Mouse (Mus musculus) heart, embryonic 10.5 days (tissue): ENCODE data around the gene Htr5b. TPM values are rescaled to one million over a fixed set of nuclear protein-coding genes. Genes with fewer than 3 reads are reported as not detected.
A peak's percentile ranks its signal among the peaks of the same experiment; 100 is the strongest.

Experiments
- DNase-seq: peaks from one replicate; pipeline ENCODE4 v3.0.0-alpha.2; 2017; ENCODE audit warnings: low spot score
- H3K27ac ChIP-seq: fragments of 300-500 bp; sonication (generic); 2 replicates; pipeline ENCODE4 v1.5.1; 2016; ENCODE audit warnings: mild to moderate bottlenecking
- H3K27me3 ChIP-seq: fragments of 300-500 bp; sonication (generic); 2 replicates; pipeline ENCODE4 v1.6.1; 2016; ENCODE audit warnings: mild to moderate bottlenecking; ENCODE audit not compliant: poor library complexity, insufficient read depth, severe bottlenecking
- H3K36me3 ChIP-seq: fragments of 300-500 bp; sonication (generic); 2 replicates; pipeline ENCODE4 v1.6.1; 2016; ENCODE audit warnings: mild to moderate bottlenecking, moderate library complexity
- H3K4me1 ChIP-seq: fragments of 300-500 bp; sonication (generic); 2 replicates; pipeline ENCODE4 v1.6.1; 2016; ENCODE audit warnings: mild to moderate bottlenecking
- H3K4me3 ChIP-seq: fragments of 300-500 bp; sonication (generic); 2 replicates; pipeline ENCODE4 v1.5.1; 2016; ENCODE audit warnings: mild to moderate bottlenecking, moderate library complexity
- H3K9me3 ChIP-seq: fragments of 300-500 bp; sonication (generic); 2 replicates; pipeline ENCODE4 v1.6.1; 2016; ENCODE audit warnings: mild to moderate bottlenecking, moderate library complexity
- WGBS: fragments of 180-500 bp; shearing (Covaris S2); methylation state at CpG from one replicate; pipeline ENCODE4 v1.1.7; 2016; 5-methylcytosine and 5-hydroxymethylcytosine counted together
- polyA plus RNA-seq: library from polyadenylated mRNA; unstranded; fragments of >200 nt; fragmentation: Nextera tagmentation; extraction: Ambion mirVana; gene quantifications from 2 replicates; pipeline ENCODE4 v1.2.1, GENCODE M21; 2016

Htr5b gene
- polyA plus RNA-seq, 1 experiment from 2014 or later, result 0.09 TPM

GRCm38 (mm10) chr1:121527600-121528398, 466 bp downstream of the Htr5b start:
- H3K27me3 ChIP-seq, result peaks cover 49% of the 10 kb centered on the region
- peak; percentile 76 for DNase-seq
- 10% methylated on average over 55 of the region's 55 CpGs for WGBS

GRCm38 (mm10) chr1:121527061-121527460, 1.2 kb downstream of the Htr5b start:
- peaks cover 13% of the 10 kb centered on the region for H3K4me1 ChIP-seq
- no peak overlapping the region for H3K27ac ChIP-seq
- no peaks in the 10 kb centered on the region for H3K36me3 ChIP-seq
- H3K27me3 ChIP-seq, result peaks cover 49% of the 10 kb centered on the region
- no peak for DNase-seq
- H3K4me3 ChIP-seq, result peak overlapping the region; percentile 58
- 45% methylated on average over 17 of the region's 17 CpGs for WGBS
- no peaks in the 10 kb centered on the region for H3K9me3 ChIP-seq

More at GRCm38 (mm10) chr1:121527600-121528398, 466 bp downstream of the Htr5b start:
- Histone ChIP-seq H3K36me3 (no peaks in the 10 kb centered on the region), H3K9me3 (no peaks in the 10 kb centered on the region), H3K4me3 (peak overlapping the region; percentile 58), H3K27ac (no peak overlapping the region), H3K4me1 (peaks cover 13% of the 10 kb centered on the region)

- no peak for DNase-seq
- WGBS, result 79% methylated on average over 1 of the region's 1 CpGs
- H3K27me3 ChIP-seq, result no peaks in the 10 kb centered on the region
- no peak overlapping the region for H3K27ac ChIP-seq
- no peak overlapping the region for H3K4me3 ChIP-seq
- H3K9me3 ChIP-seq, result no peaks in the 10 kb centered on the region
- H3K4me1 ChIP-seq, result no peaks in the 10 kb centered on the region
- H3K36me3 ChIP-seq, result no peaks in the 10 kb centered on the region
These were observed 9.7 kb downstream of the Htr5b start for GRCm38 (mm10) chr1:121518609-121519008.

GRCm38 (mm10) chr1:121511966-121512365, 16.3 kb downstream of the Htr5b start:
- H3K36me3 ChIP-seq, result peaks cover 4% of the 10 kb centered on the region; the same call in 1 of the 2 replicates
- no peak for DNase-seq
- WGBS, result 93% methylated on average over 2 of the region's 2 CpGs
- no peak overlapping the region for H3K4me3 ChIP-seq
- no peaks in the 10 kb centered on the region for H3K4me1 ChIP-seq
- no peak overlapping the region for H3K27ac ChIP-seq
- no peaks in the 10 kb centered on the region for H3K27me3 ChIP-seq
- no peaks in the 10 kb centered on the region for H3K9me3 ChIP-seq

GRCm38 (mm10) chr1:121511186-121511585, 17.1 kb downstream of the Htr5b start:
- Histone ChIP-seq H3K27me3 (no peaks in the 10 kb centered on the region), H3K27ac (no peak overlapping the region), H3K4me3 (no peak overlapping the region), H3K9me3 (no peaks in the 10 kb centered on the region), H3K36me3 (peaks cover 4% of the 10 kb centered on the region; the same call in 1 of the 2 replicates), H3K4me1 (no peaks in the 10 kb centered on the region)
- DNase-seq, result no peak
- 55% methylated on average over 2 of the region's 2 CpGs for WGBS

- Histone ChIP-seq H3K27ac (no peak overlapping the region), H3K9me3 (no peaks in the 10 kb centered on the region), H3K4me3 (no peak overlapping the region), H3K27me3 (no peaks in the 10 kb centered on the region), H3K36me3 (peaks cover 4% of the 10 kb centered on the region; the same call in 1 of the 2 replicates), H3K4me1 (no peaks in the 10 kb centered on the region)
- DNase-seq, result no peak
- WGBS, result 87% methylated on average over 19 of the region's 19 CpGs
These were observed 17.7 kb downstream of the Htr5b start for GRCm38 (mm10) chr1:121510420-121511140.

GRCm38 (mm10) chr1:121508729-121509128, 19.5 kb downstream of the Htr5b start:
- DNase-seq, result no peak
- no peaks in the 10 kb centered on the region for H3K4me1 ChIP-seq
- no peak overlapping the region for H3K4me3 ChIP-seq
- no peaks in the 10 kb centered on the region for H3K9me3 ChIP-seq
- WGBS, result 87% methylated on average over 2 of the region's 2 CpGs
- H3K27ac ChIP-seq, result no peak overlapping the region
- H3K27me3 ChIP-seq, result no peaks in the 10 kb centered on the region
- peaks cover 7% of the 10 kb centered on the region for H3K36me3 ChIP-seq

GRCm38 (mm10) chr1:121497093-121497492, 31.2 kb downstream of the Htr5b start:
- Histone ChIP-seq H3K36me3 (peaks cover 88% of the 10 kb centered on the region), H3K4me1 (no peaks in the 10 kb centered on the region), H3K27ac (no peak overlapping the region), H3K4me3 (no peak overlapping the region), H3K9me3 (no peaks in the 10 kb centered on the region), H3K27me3 (no peaks in the 10 kb centered on the region)
- DNase-seq, result no peak
- WGBS, result 89% methylated on average over 4 of the region's 4 CpGs

GRCm38 (mm10) chr1:121490241-121490640, 38.0 kb downstream of the Htr5b start:
- H3K4me3 ChIP-seq, result no peak overlapping the region
- peaks cover 58% of the 10 kb centered on the region for H3K36me3 ChIP-seq
- 34% methylated on average over 5 of the region's 5 CpGs for WGBS
- H3K27ac ChIP-seq, result no peak overlapping the region
- H3K4me1 ChIP-seq, result no peaks in the 10 kb centered on the region
- H3K9me3 ChIP-seq, result no peaks in the 10 kb centered on the region
- H3K27me3 ChIP-seq, result no peaks in the 10 kb centered on the region
- DNase-seq, result no peak

- WGBS, result 91% methylated on average over 6 of the region's 6 CpGs
- no peak overlapping the region for H3K27ac ChIP-seq
- H3K9me3 ChIP-seq, result no peaks in the 10 kb centered on the region
- H3K4me1 ChIP-seq, result no peaks in the 10 kb centered on the region
- DNase-seq, result no peak
- H3K36me3 ChIP-seq, result peaks cover 49% of the 10 kb centered on the region
- no peak overlapping the region for H3K4me3 ChIP-seq
- H3K27me3 ChIP-seq, result no peaks in the 10 kb centered on the region
These were observed 41.5 kb downstream of the Htr5b start for GRCm38 (mm10) chr1:121486803-121487202.

GRCm38 (mm10) chr1:121483091-121483490, 45.2 kb downstream of the Htr5b start:
- H3K27me3 ChIP-seq, result no peaks in the 10 kb centered on the region
- no peaks in the 10 kb centered on the region for H3K4me1 ChIP-seq
- WGBS, result 83% methylated on average over 4 of the region's 4 CpGs
- peaks cover 62% of the 10 kb centered on the region for H3K36me3 ChIP-seq
- no peak overlapping the region for H3K4me3 ChIP-seq
- no peak overlapping the region for H3K27ac ChIP-seq
- DNase-seq, result no peak
- no peaks in the 10 kb centered on the region for H3K9me3 ChIP-seq

GRCm38 (mm10) chr1:121479403-121479802, 48.9 kb downstream of the Htr5b start:
- Histone ChIP-seq H3K9me3 (no peaks in the 10 kb centered on the region), H3K27ac (no peak overlapping the region), H3K36me3 (peaks cover 59% of the 10 kb centered on the region), H3K4me3 (no peak overlapping the region), H3K27me3 (no peaks in the 10 kb centered on the region), H3K4me1 (no peaks in the 10 kb centered on the region)
- DNase-seq, result no peak
- 93% methylated on average over 5 of the region's 5 CpGs for WGBS

GRCm38 (mm10) chr1:121478284-121478980, 49.8 kb downstream of the Htr5b start:
- Histone ChIP-seq H3K27ac (no peak overlapping the region), H3K4me1 (no peaks in the 10 kb centered on the region), H3K4me3 (no peak overlapping the region), H3K9me3 (no peaks in the 10 kb centered on the region), H3K27me3 (no peaks in the 10 kb centered on the region), H3K36me3 (peaks cover 58% of the 10 kb centered on the region)
- DNase-seq, result no peak
- WGBS, result 76% methylated on average over 12 of the region's 12 CpGs
